Mouse (Mus musculus) embryonic facial prominence, embryonic 14.5 days (tissue): Measurements from ENCODE around the gene Iqcf3. TPM values are rescaled to one million over a fixed set of nuclear protein-coding genes. Genes with fewer than 3 reads are reported as not detected.
A peak's percentile ranks its signal among the peaks of the same experiment; 100 is the strongest.

Source experiments
- ATAC-seq: fragments of 200-750 bp; cut with Nextera tagmentation; 2 replicates; pipeline ENCODE4 v1.8.0; 2017; ENCODE audit warnings: low read depth, moderate number of reproducible peaks, moderate TSS enrichment
- DNase-seq: peaks from one replicate; pipeline ENCODE4 v3.0.0-alpha.2; 2015; ENCODE audit warnings: low spot score
- H3K27ac ChIP-seq: fragments of 300-500 bp; sonication (generic); replicated peaks from 2 replicates; pipeline ENCODE4 v1.5.1; 2014; ENCODE audit warnings: low read depth, mild to moderate bottlenecking, low read length, moderate library complexity
- H3K27me3 ChIP-seq: fragments of 300-500 bp; sonication (generic); replicated peaks from 2 replicates; pipeline ENCODE4 v1.6.1; 2014; ENCODE audit warnings: low read length; ENCODE audit not compliant: control insufficient read depth, insufficient read depth
- H3K36me3 ChIP-seq: fragments of 300-500 bp; sonication (generic); 2 replicates; pipeline ENCODE4 v1.6.1; 2014; ENCODE audit warnings: low read length, mixed read lengths; ENCODE audit not compliant: control insufficient read depth, insufficient read depth
- H3K4me1 ChIP-seq: fragments of 300-500 bp; sonication (generic); 2 replicates; pipeline ENCODE4 v1.6.1; 2014; ENCODE audit warnings: antibody characterized with exemption, low read length; ENCODE audit not compliant: control insufficient read depth, insufficient read depth
- H3K4me2 ChIP-seq: fragments of 300-500 bp; sonication (generic); 2 replicates; pipeline ENCODE4 v1.6.1; 2014; ENCODE audit warnings: low read depth, mild to moderate bottlenecking, low read length, moderate library complexity, mixed read lengths
- H3K4me3 ChIP-seq: fragments of 300-500 bp; sonication (generic); 2 replicates; pipeline ENCODE4 v1.5.1; 2014; ENCODE audit warnings: low read depth, mild to moderate bottlenecking, low read length
- H3K9ac ChIP-seq: fragments of 300-500 bp; sonication (generic); 2 replicates; pipeline ENCODE4 v1.6.1; 2014; ENCODE audit warnings: low read depth, mild to moderate bottlenecking, low read length, moderate library complexity, mixed read lengths
- H3K9me3 ChIP-seq: fragments of 300-500 bp; sonication (generic); 2 replicates; pipeline ENCODE4 v1.6.1; 2016; ENCODE audit warnings: low read length; ENCODE audit not compliant: control insufficient read depth
- WGBS: fragments of 180-500 bp; shearing (Covaris S2); extraction: QIAGEN DNeasy Blood & Tissue Kit; methylation state at CpG from one replicate; pipeline ENCODE4 v1.1.7; 2014; 5-methylcytosine and 5-hydroxymethylcytosine counted together
- polyA plus RNA-seq: library from polyadenylated mRNA; unstranded; fragments of >200 nt; fragmentation: Nextera tagmentation; extraction: Ambion mirVana; gene quantifications from 2 replicates; pipeline ENCODE4 v1.2.1, GENCODE M21; 2014

Gene Iqcf3
- polyA plus RNA-seq, 1 experiment from 2014 or later, result not detected

DNA sequence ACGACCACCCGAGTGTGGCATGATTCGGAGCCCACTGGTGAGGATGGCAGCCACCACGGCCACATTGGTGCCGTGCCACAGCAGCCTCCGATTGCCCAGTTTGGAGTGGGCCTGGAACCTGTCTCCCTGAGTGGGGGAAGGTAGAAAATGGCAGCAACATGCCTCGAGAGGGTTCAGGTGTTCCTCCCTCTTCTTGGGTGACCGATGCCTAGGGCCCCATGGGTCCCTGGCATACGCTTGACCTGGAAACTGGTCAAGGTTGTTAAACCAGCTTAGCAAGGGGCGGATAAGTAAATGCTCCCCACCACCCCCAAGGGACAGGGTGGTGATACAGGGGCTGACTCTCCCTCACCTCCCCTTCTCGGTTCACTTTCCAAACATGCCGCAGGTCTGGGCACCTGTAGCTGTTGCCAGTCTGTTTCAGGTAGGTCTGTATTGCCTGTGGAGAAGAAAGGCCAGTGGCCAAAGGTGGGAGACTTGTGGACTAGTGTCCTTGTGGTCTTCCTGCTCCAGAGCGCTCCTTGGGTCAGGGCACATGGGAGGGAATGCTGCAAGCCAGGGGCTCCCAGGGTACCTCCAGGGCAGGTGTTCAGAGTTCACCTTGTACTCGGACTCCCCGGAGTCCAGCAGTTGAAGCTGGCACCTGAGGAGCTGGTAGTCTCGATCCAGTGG lies 88.2 kb downstream of the Iqcf3 start:
- Histone ChIP-seq H3K27me3 (no peaks in the 10 kb centered on the region), H3K4me2 (no peak overlapping the region), H3K4me3 (no peak overlapping the region), H3K9me3 (no peaks in the 10 kb centered on the region), H3K27ac (no peak overlapping the region), H3K9ac (no peak overlapping the region), H3K4me1 (peaks cover 9% of the 10 kb centered on the region), H3K36me3 (no peaks in the 10 kb centered on the region)
- 88% methylated on average over 15 of the region's 16 CpGs for WGBS
- DNase-seq, result no peak
- no peak for ATAC-seq

DNA sequence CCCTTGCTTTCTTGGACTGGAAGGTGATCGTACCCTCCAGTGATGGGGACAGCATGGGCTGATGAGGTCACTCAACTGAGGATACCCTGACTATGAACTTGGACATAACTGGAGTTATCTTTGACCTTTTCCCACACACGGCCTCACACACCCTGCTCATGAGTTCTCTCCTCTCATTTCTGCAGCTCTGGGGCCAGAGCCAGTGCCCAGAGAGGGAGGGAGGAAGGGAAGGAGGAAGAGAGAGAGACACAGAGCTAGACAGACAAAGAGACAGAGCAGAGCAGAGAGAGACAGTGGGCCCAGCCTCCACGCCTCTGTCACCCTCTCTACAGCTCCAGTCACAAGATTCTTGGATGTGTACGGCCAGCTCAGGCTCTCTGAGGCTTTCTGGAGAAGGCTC lies 89.1 kb downstream of the Iqcf3 start:
- Histone ChIP-seq H3K27me3 (no peaks in the 10 kb centered on the region), H3K27ac (peak overlapping the region; percentile 34; the same call in 1 of the 2 replicates), H3K36me3 (no peaks in the 10 kb centered on the region), H3K9ac (no peak overlapping the region), H3K9me3 (no peaks in the 10 kb centered on the region), H3K4me1 (peaks cover 5% of the 10 kb centered on the region; the same call in 1 of the 2 replicates), H3K4me2 (no peak overlapping the region), H3K4me3 (no peak overlapping the region)
- DNase-seq, result no peak
- WGBS, result 58% methylated on average over 4 of the region's 4 CpGs
- ATAC-seq, result no peak

GRCm38 (mm10) chr9:106471892-106472291 lies 89.5 kb downstream of the Iqcf3 start:
- H3K4me3 ChIP-seq, result no peak overlapping the region
- H3K9me3 ChIP-seq, result no peaks in the 10 kb centered on the region
- H3K27ac ChIP-seq, result no peak overlapping the region
- peak; percentile 16; the same call in 1 of the 2 replicates for ATAC-seq
- WGBS, result 10% methylated on average over 5 of the region's 5 CpGs
- H3K36me3 ChIP-seq, result no peaks in the 10 kb centered on the region
- H3K9ac ChIP-seq, result no peak overlapping the region
- peak overlapping the region; percentile 9; the same call in 1 of the 2 replicates for H3K4me2 ChIP-seq
- H3K4me1 ChIP-seq, result peaks cover 5% of the 10 kb centered on the region; the same call in 1 of the 2 replicates
- no peaks in the 10 kb centered on the region for H3K27me3 ChIP-seq
- peak; percentile 77 for DNase-seq

DNA sequence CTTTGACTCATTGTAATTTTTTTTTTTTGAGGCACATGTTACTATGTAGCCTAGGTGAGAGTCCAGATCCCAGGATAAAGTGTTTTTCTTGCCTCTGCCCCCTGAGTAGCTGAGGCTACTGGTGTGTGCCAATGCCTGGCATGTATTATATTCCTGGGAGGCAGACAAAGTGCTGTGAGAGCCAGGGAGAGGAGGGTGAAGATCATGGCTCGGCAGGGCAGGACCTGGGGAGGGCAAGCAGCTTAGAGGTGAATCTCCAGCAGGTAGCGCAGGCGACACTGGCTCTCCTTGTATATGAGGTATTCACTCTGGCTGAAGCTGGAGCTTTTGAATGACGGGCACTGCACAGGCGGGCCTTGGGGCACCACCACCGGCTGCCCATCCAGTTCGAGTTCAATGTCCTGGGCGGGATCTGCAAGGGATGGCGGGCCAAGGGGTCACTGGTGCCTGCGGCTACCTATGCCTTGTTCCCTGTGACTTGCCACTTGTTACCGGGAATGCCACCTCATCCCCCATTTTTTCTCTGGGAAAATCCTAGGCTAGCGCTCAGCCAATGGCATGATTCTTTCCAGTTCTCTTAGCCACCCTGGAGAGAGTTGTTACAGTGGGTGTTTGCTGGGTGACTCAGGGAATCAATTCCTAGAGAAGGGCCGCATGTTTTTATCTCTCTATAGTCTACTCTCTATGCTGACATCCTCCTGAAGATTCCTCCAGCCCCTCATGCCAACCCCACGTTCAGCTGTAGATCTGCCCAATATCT lies 90.3 kb downstream of the Iqcf3 start:
- no peak overlapping the region for H3K27ac ChIP-seq
- peak overlapping the region; percentile 9; the same call in 1 of the 2 replicates for H3K4me2 ChIP-seq
- H3K9ac ChIP-seq, result no peak overlapping the region
- ATAC-seq (no peak), DNase-seq (no peak)
- no peaks in the 10 kb centered on the region for H3K27me3 ChIP-seq
- H3K36me3 ChIP-seq, result no peaks in the 10 kb centered on the region
- no peak overlapping the region for H3K4me3 ChIP-seq
- WGBS, result 63% methylated on average over 14 of the region's 14 CpGs
- no peaks in the 10 kb centered on the region for H3K9me3 ChIP-seq
- peaks cover 5% of the 10 kb centered on the region; the same call in 1 of the 2 replicates for H3K4me1 ChIP-seq

- Histone ChIP-seq H3K4me3 (no peak overlapping the region), H3K9ac (no peak overlapping the region), H3K9me3 (no peaks in the 10 kb centered on the region), H3K27ac (no peak overlapping the region), H3K4me2 (no peak overlapping the region), H3K27me3 (no peaks in the 10 kb centered on the region), H3K4me1 (peaks cover 6% of the 10 kb centered on the region), H3K36me3 (no peaks in the 10 kb centered on the region)
- DNase-seq (no peak), ATAC-seq (no peak)
- 61% methylated on average over 9 of the region's 9 CpGs for WGBS
These were observed 91.7 kb downstream of the Iqcf3 start for GRCm38 (mm10) chr9:106469776-106470175.

GRCm38 (mm10) chr9:106469317-106469716 lies 92.1 kb downstream of the Iqcf3 start:
- Histone ChIP-seq H3K27me3 (no peaks in the 10 kb centered on the region), H3K9me3 (no peaks in the 10 kb centered on the region), H3K4me3 (no peak overlapping the region), H3K4me1 (peaks cover 9% of the 10 kb centered on the region), H3K27ac (no peak overlapping the region), H3K4me2 (no peak overlapping the region), H3K9ac (no peak overlapping the region), H3K36me3 (no peaks in the 10 kb centered on the region)
- 59% methylated on average over 6 of the region's 6 CpGs for WGBS
- ATAC-seq (no peak), DNase-seq (no peak)

DNA sequence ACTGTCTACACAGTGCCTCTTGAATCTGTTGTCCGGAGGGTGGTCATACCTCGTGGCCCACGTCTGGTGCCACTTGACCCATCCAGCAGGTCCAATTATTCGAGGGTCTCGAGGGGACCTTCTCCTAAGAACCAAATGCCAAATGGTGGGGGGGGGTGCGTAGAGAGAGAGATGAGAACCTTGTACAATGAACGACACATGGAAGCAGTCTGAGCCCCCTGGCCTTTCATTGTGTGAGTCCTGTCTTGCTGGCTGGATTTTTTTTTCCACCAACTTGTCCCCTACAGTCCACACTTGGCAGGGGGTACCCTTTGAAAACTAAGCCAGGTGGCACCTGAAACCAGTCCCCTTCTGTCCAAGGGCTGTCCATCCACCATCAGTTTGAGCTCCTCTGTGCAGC lies 93.7 kb downstream of the Iqcf3 start:
- peaks cover 9% of the 10 kb centered on the region for H3K4me1 ChIP-seq
- DNase-seq (no peak), ATAC-seq (no peak)
- no peak overlapping the region for H3K9ac ChIP-seq
- no peaks in the 10 kb centered on the region for H3K27me3 ChIP-seq
- WGBS, result 81% methylated on average over 7 of the region's 7 CpGs
- H3K9me3 ChIP-seq, result no peaks in the 10 kb centered on the region
- no peak overlapping the region for H3K4me3 ChIP-seq
- H3K27ac ChIP-seq, result no peak overlapping the region
- H3K4me2 ChIP-seq, result no peak overlapping the region
- peaks cover 15% of the 10 kb centered on the region for H3K36me3 ChIP-seq

- ATAC-seq, result no peak
- Histone ChIP-seq H3K9ac (no peak overlapping the region), H3K36me3 (peaks cover 25% of the 10 kb centered on the region), H3K4me1 (peaks cover 4% of the 10 kb centered on the region), H3K4me3 (no peak overlapping the region), H3K27ac (no peak overlapping the region), H3K4me2 (no peak overlapping the region), H3K9me3 (no peaks in the 10 kb centered on the region), H3K27me3 (no peaks in the 10 kb centered on the region)
- 89% methylated on average over 6 of the region's 6 CpGs for WGBS
- no peak for DNase-seq
These were observed 94.7 kb downstream of the Iqcf3 start for GRCm38 (mm10) chr9:106466721-106467120.
